ENCODE assay signal across 8 mouse cellular contexts in the genomic region with DNA sequence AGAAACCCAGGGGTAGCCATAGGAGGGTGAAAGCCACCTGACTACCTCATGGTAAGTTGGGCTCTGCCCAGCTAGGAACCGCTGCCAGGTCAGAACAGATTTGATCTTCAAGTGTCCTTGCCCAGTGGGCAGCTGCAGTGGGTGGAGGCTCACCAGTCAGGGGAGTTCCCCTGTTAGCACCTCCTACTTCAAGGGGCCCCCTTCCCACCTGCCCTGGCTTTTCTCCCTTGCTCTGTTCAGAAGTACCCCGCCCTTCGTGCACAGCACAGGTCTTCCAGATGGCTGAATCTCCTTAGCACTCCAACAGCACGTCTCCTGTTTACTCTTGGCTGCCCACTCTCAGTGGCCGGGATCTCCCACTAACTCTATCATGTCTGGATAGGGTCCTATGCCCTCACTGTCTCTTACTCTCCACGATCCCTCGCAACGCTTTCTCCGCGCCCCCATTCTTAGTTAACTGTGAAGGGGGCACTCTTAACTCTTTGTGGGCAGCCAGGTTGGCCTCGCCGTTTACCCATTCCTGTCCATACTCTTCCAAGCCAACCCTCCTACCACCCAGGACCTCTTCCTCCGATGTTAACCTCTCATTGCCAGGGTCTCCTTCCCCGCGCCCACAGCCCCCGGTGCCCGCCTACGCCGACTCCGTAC. TPM values are rescaled to one million over a fixed set of nuclear protein-coding genes. Genes with fewer than 3 reads are reported as not detected.
A peak's percentile ranks its signal among the peaks of the same experiment; 100 is the strongest.
DNase-seq lines count a peak whose midpoint lies in the region; ATAC-seq and TF ChIP-seq lines count a peak whose summit lies in the region.

No protein-coding gene starts in this region.

- peak; percentile 62 for DNase-seq in urinary bladder, postnatal 14 days (ENCODE audit: low spot score)
- DNase-seq in urinary bladder, postnatal 4 days (ENCODE audit: low spot score in 2 of 2) = no peak
- peak; percentile 48 for DNase-seq in liver, postnatal 0 days
- DNase-seq in thymus, adult 2 months = peak; percentile 37

- H3K27me3 ChIP-seq in embryonic facial prominence, embryonic 15.5 days = no peaks in the 10 kb centered on the region
- peaks cover 9% of the 10 kb centered on the region; the same call in 1 of the 2 replicates for H3K27me3 ChIP-seq in heart, embryonic 11.5 days (ENCODE audit: control insufficient read depth, insufficient read depth, low read length)
- no peaks in the 10 kb centered on the region for H3K27me3 ChIP-seq in kidney, embryonic 14.5 days (ENCODE audit: control insufficient read depth, insufficient read depth, low read length)
- no peaks in the 10 kb centered on the region for H3K27me3 ChIP-seq in liver, postnatal 0 days (ENCODE audit: insufficient read depth, low read length)
- no peaks in the 10 kb centered on the region for H3K27me3 ChIP-seq in neural tube, embryonic 12.5 days (replicated peaks)
- H3K27me3 ChIP-seq in thymus, adult 2 months (ENCODE audit: control insufficient read depth, insufficient read depth, low read length) = no peaks in the 10 kb centered on the region

- TF ChIP-seq CTCF in liver, postnatal 0 days (IDR thresholded peaks at IDR 0.05; ENCODE audit: low read depth) = no peak
- no peak for TF ChIP-seq CTCF in thymus, adult 2 months (IDR thresholded peaks at IDR 0.05; ENCODE audit: borderline replicate concordance, control insufficient read depth, extremely low read depth, insufficient read depth, low read length, poor library complexity)

- no peaks in the 10 kb centered on the region for H3K9me3 ChIP-seq in embryonic facial prominence, embryonic 15.5 days (replicated peaks)
- H3K9me3 ChIP-seq in heart, embryonic 11.5 days (replicated peaks; ENCODE audit: control insufficient read depth, low read length) = no peaks in the 10 kb centered on the region
- no peaks in the 10 kb centered on the region for H3K9me3 ChIP-seq in kidney, embryonic 14.5 days (ENCODE audit: control insufficient read depth, low read length)
- no peaks in the 10 kb centered on the region for H3K9me3 ChIP-seq in liver, postnatal 0 days (ENCODE audit: low read length)
- no peaks in the 10 kb centered on the region for H3K9me3 ChIP-seq in neural tube, embryonic 12.5 days

- H3K4me3 ChIP-seq in embryonic facial prominence, embryonic 15.5 days (replicated peaks) = peak overlapping the region; percentile 79
- H3K4me3 ChIP-seq in heart, embryonic 11.5 days (ENCODE audit: low read depth, low read length) = peak overlapping the region; percentile 79
- H3K4me3 ChIP-seq in kidney, embryonic 14.5 days (ENCODE audit: low read length) = peak overlapping the region; percentile 65
- H3K4me3 ChIP-seq in liver, postnatal 0 days (ENCODE audit: low read depth, low read length) = peak overlapping the region; percentile 70
- H3K4me3 ChIP-seq in neural tube, embryonic 12.5 days = peak overlapping the region; percentile 69
- peak overlapping the region; percentile 89 for H3K4me3 ChIP-seq in thymus, adult 2 months (ENCODE audit: control insufficient read depth, insufficient read depth, low read length)

- TF ChIP-seq EP300 in liver, postnatal 0 days (IDR thresholded peaks at IDR 0.05; ENCODE audit: low read depth) = no peak

- H3K27ac ChIP-seq in embryonic facial prominence, embryonic 15.5 days (replicated peaks) = peak overlapping the region; percentile 79
- H3K27ac ChIP-seq in heart, embryonic 11.5 days (ENCODE audit: low read depth, low read length) = peak overlapping the region; percentile 81
- peak overlapping the region; percentile 61 for H3K27ac ChIP-seq in kidney, embryonic 14.5 days (ENCODE audit: low read depth, low read length)
- peak overlapping the region; percentile 84 for H3K27ac ChIP-seq in liver, postnatal 0 days (ENCODE audit: low read depth)
- no peak overlapping the region for H3K27ac ChIP-seq in neural tube, embryonic 12.5 days
- no peak overlapping the region for H3K27ac ChIP-seq in thymus, adult 2 months (ENCODE audit: control insufficient read depth, insufficient read depth, low read length)

- H3K9ac ChIP-seq in embryonic facial prominence, embryonic 15.5 days = peak overlapping the region; percentile 86
- H3K9ac ChIP-seq in heart, embryonic 11.5 days (ENCODE audit: low read depth, low read length) = peak overlapping the region; percentile 83
- H3K9ac ChIP-seq in kidney, embryonic 14.5 days (ENCODE audit: low read depth, low read length) = peak overlapping the region; percentile 58
- H3K9ac ChIP-seq in liver, postnatal 0 days (replicated peaks) = peak overlapping the region; percentile 78
- peak overlapping the region; percentile 64 for H3K9ac ChIP-seq in neural tube, embryonic 12.5 days

- WGBS in embryonic facial prominence, embryonic 15.5 days = under 1% methylated on average over 20 of the region's 20 CpGs
- 1% methylated on average over 20 of the region's 20 CpGs for WGBS in heart, embryonic 11.5 days (ENCODE audit: insufficient replicate concordance)
- WGBS in kidney, embryonic 14.5 days = under 1% methylated on average over 20 of the region's 20 CpGs
- 3% methylated on average over 20 of the region's 20 CpGs for WGBS in liver, postnatal 0 days (ENCODE audit: insufficient replicate concordance)
- under 1% methylated on average over 20 of the region's 20 CpGs for WGBS in neural tube, embryonic 12.5 days
- 2% methylated on average over 20 of the region's 20 CpGs for whole genome bisulfite sequencing in thymus, adult 2 months

- peaks cover 20% of the 10 kb centered on the region for H3K4me1 ChIP-seq in embryonic facial prominence, embryonic 15.5 days
- H3K4me1 ChIP-seq in heart, embryonic 11.5 days (ENCODE audit: control insufficient read depth, insufficient read depth, low read length) = peaks cover 8% of the 10 kb centered on the region
- peaks cover 10% of the 10 kb centered on the region; the same call in 1 of the 2 replicates for H3K4me1 ChIP-seq in kidney, embryonic 14.5 days (ENCODE audit: control insufficient read depth, insufficient read depth, low read length)
- H3K4me1 ChIP-seq in liver, postnatal 0 days (ENCODE audit: insufficient read depth) = peaks cover 21% of the 10 kb centered on the region
- peaks cover 14% of the 10 kb centered on the region for H3K4me1 ChIP-seq in neural tube, embryonic 12.5 days
- H3K4me1 ChIP-seq in thymus, adult 2 months (replicated peaks; ENCODE audit: control insufficient read depth, insufficient read depth, low read length) = peaks cover 12% of the 10 kb centered on the region

- ATAC-seq in embryonic facial prominence, embryonic 15.5 days (ENCODE audit: insufficient number of reproducible peaks, low FRiP score, low TSS enrichment, low read depth) = peak; percentile 21; the same call in 1 of the 2 replicates
- peak; percentile 39; the same call in 1 of the 2 replicates for ATAC-seq in heart, embryonic 11.5 days (replicated peaks; ENCODE audit: insufficient number of reproducible peaks, low FRiP score, low TSS enrichment)
- ATAC-seq in kidney, embryonic 14.5 days (ENCODE audit: low FRiP score, low TSS enrichment) = peak; percentile 32
- ATAC-seq in liver, postnatal 0 days = no peak
- peak; percentile 15; the same call in 1 of the 2 replicates for ATAC-seq in neural tube, embryonic 12.5 days (ENCODE audit: low FRiP score, low read depth)

- H3K4me2 ChIP-seq in embryonic facial prominence, embryonic 15.5 days (replicated peaks) = peak overlapping the region; percentile 86
- peak overlapping the region; percentile 78 for H3K4me2 ChIP-seq in heart, embryonic 11.5 days
- H3K4me2 ChIP-seq in kidney, embryonic 14.5 days (replicated peaks; ENCODE audit: low read depth, low read length) = peak overlapping the region; percentile 83
- H3K4me2 ChIP-seq in liver, postnatal 0 days (ENCODE audit: low read depth, low read length) = peak overlapping the region; percentile 97
- H3K4me2 ChIP-seq in neural tube, embryonic 12.5 days (replicated peaks) = peak overlapping the region; percentile 84

- TF ChIP-seq POLR2A in thymus, adult 2 months (IDR thresholded peaks at IDR 0.05; ENCODE audit: control insufficient read depth, extremely low read depth, insufficient read depth, low read length, poor library complexity) = 0 out of 2 replicates have a peak, but pooled peaks have one; percentile 5

- 0 out of 2 replicates have a peak, but pooled peaks cover 15% of the 10 kb centered on the region for H3K36me3 ChIP-seq in embryonic facial prominence, embryonic 15.5 days
- peaks cover 4% of the 10 kb centered on the region; the same call in 1 of the 2 replicates for H3K36me3 ChIP-seq in heart, embryonic 11.5 days (ENCODE audit: control insufficient read depth, insufficient read depth, low read length)
- peaks cover 6% of the 10 kb centered on the region; the same call in 1 of the 2 replicates for H3K36me3 ChIP-seq in kidney, embryonic 14.5 days (ENCODE audit: control insufficient read depth, insufficient read depth, low read length)
- H3K36me3 ChIP-seq in liver, postnatal 0 days (replicated peaks; ENCODE audit: insufficient read depth, low read length) = peaks cover 2% of the 10 kb centered on the region; the same call in 1 of the 2 replicates
- H3K36me3 ChIP-seq in neural tube, embryonic 12.5 days = no peaks in the 10 kb centered on the region
- no peaks in the 10 kb centered on the region for H3K36me3 ChIP-seq in thymus, adult 2 months (ENCODE audit: control insufficient read depth, insufficient read depth, low read length)

RNA-seq across cellular contexts. Expression of gene Pdk2, which starts 0.5 kb away (rescaled TPM):
- 33.7 and 41.8 TPM in 2 replicates for polyA plus RNA-seq in embryonic facial prominence, embryonic 15.5 days (2015; fragmentation: Nextera tagmentation; extraction: Ambion mirVana)
- polyA plus RNA-seq in heart, embryonic 11.5 days (2014; fragmentation: Nextera tagmentation; extraction: Ambion mirVana) = 45.6 and 53.0 TPM in 2 replicates
- 30.0 and 46.5 TPM in 2 replicates for polyA plus RNA-seq in kidney, embryonic 14.5 days (2014; fragmentation: Nextera tagmentation; extraction: Ambion mirVana)
- polyA plus RNA-seq in liver, postnatal 0 days (2015; fragmentation: Nextera tagmentation; extraction: Ambion mirVana) = 16.2 and 17.3 TPM in 2 replicates
- 20.5 and 20.6 TPM in 2 replicates for polyA plus RNA-seq in neural tube, embryonic 12.5 days (2016; fragmentation: Nextera tagmentation; extraction: Ambion mirVana)
- 47.7 and 55.0 TPM in 2 replicates for polyA plus RNA-seq in thymus, adult 2 months (2012; rRNA removed)

RNA-seq across cellular contexts. Expression of gene Samd14, which starts 30.9 kb away (rescaled TPM):
- polyA plus RNA-seq in embryonic facial prominence, embryonic 15.5 days (2015; fragmentation: Nextera tagmentation; extraction: Ambion mirVana) = 29.7 and 33.9 TPM in 2 replicates
- 16.0 and 16.3 TPM in 2 replicates for polyA plus RNA-seq in heart, embryonic 11.5 days (2014; fragmentation: Nextera tagmentation; extraction: Ambion mirVana)
- 14.7 and 18.3 TPM in 2 replicates for polyA plus RNA-seq in kidney, embryonic 14.5 days (2014; fragmentation: Nextera tagmentation; extraction: Ambion mirVana)
- 14.5 and 16.1 TPM in 2 replicates for polyA plus RNA-seq in liver, postnatal 0 days (2015; fragmentation: Nextera tagmentation; extraction: Ambion mirVana)
- polyA plus RNA-seq in neural tube, embryonic 12.5 days (2016; fragmentation: Nextera tagmentation; extraction: Ambion mirVana) = 101 and 106 TPM in 2 replicates
- 9.3 and 10.1 TPM in 2 replicates for polyA plus RNA-seq in thymus, adult 2 months (2012; rRNA removed)

RNA-seq across cellular contexts. Expression of gene Itga3, which starts 36.0 kb away (rescaled TPM):
- polyA plus RNA-seq in embryonic facial prominence, embryonic 15.5 days (2015; fragmentation: Nextera tagmentation; extraction: Ambion mirVana) = 9.5 and 11.3 TPM in 2 replicates
- 8.5 and 9.7 TPM in 2 replicates for polyA plus RNA-seq in heart, embryonic 11.5 days (2014; fragmentation: Nextera tagmentation; extraction: Ambion mirVana)
- 13.9 and 20.9 TPM in 2 replicates for polyA plus RNA-seq in kidney, embryonic 14.5 days (2014; fragmentation: Nextera tagmentation; extraction: Ambion mirVana)
- 0.97 and 1.0 TPM in 2 replicates for polyA plus RNA-seq in liver, postnatal 0 days (2015; fragmentation: Nextera tagmentation; extraction: Ambion mirVana)
- polyA plus RNA-seq in neural tube, embryonic 12.5 days (2016; fragmentation: Nextera tagmentation; extraction: Ambion mirVana) = 7.6 and 9.3 TPM in 2 replicates
- polyA plus RNA-seq in thymus, adult 2 months (2012; rRNA removed) = 17.0 and 17.1 TPM in 2 replicates

RNA-seq across cellular contexts. Expression of gene Ppp1r9b, which starts 49.8 kb away (rescaled TPM):
- 11.0 and 12.8 TPM in 2 replicates for polyA plus RNA-seq in embryonic facial prominence, embryonic 15.5 days (2015; fragmentation: Nextera tagmentation; extraction: Ambion mirVana)
- 11.4 and 16.3 TPM in 2 replicates for polyA plus RNA-seq in heart, embryonic 11.5 days (2014; fragmentation: Nextera tagmentation; extraction: Ambion mirVana)
- 12.0 and 14.6 TPM in 2 replicates for polyA plus RNA-seq in kidney, embryonic 14.5 days (2014; fragmentation: Nextera tagmentation; extraction: Ambion mirVana)
- 5.7 and 6.1 TPM in 2 replicates for polyA plus RNA-seq in liver, postnatal 0 days (2015; fragmentation: Nextera tagmentation; extraction: Ambion mirVana)
- polyA plus RNA-seq in neural tube, embryonic 12.5 days (2016; fragmentation: Nextera tagmentation; extraction: Ambion mirVana) = 18.2 and 19.7 TPM in 2 replicates
- 112 and 127 TPM in 2 replicates for polyA plus RNA-seq in thymus, adult 2 months (2012; rRNA removed)

Comparison
In these comparisons a context has a peak if more than half of its experiments do, and no peak if none do; other contexts are left out.
1. DNase-seq: peak in urinary bladder, postnatal 14 days (single experiment), liver, postnatal 0 days (single experiment) and thymus, adult 2 months (single experiment); none in urinary bladder, postnatal 4 days (0 of 2).
2. H3K27ac ChIP-seq: peak in embryonic facial prominence, embryonic 15.5 days (single experiment), heart, embryonic 11.5 days (single experiment), kidney, embryonic 14.5 days (single experiment) and liver, postnatal 0 days (single experiment); none in neural tube, embryonic 12.5 days (single experiment) and thymus, adult 2 months (single experiment).
3. Peak in every context shown above with its lines, with median percentiles within 50 percentile points of each other: H3K4me2 ChIP-seq, H3K4me3 ChIP-seq and H3K9ac ChIP-seq.